Mouse (Mus musculus): ENCODE data around the gene Zfp36l2. TPM values are rescaled to one million over a fixed set of nuclear protein-coding genes. Genes with fewer than 3 reads are reported as not detected.

Zfp36l2 gene
- polyA plus RNA-seq, 1 experiment = 38.2 TPM

- no peaks in the 10 kb centered on the region for H3K27me3 ChIP-seq (ENCODE audit: control insufficient read depth, insufficient read depth, low read length, poor library complexity, severe bottlenecking)
- peaks cover 3% of the 10 kb centered on the region for H3K4me1 ChIP-seq (ENCODE audit: control insufficient read depth, insufficient read depth, low read length)
- TF ChIP-seq CTCF (IDR thresholded peaks at IDR 0.05; ENCODE audit: low read depth, low read length) (no peak), EP300 (IDR thresholded peaks at IDR 0.05; ENCODE audit: insufficient read depth, low read depth, low read length) (no peak), POLR2A (IDR thresholded peaks at IDR 0.05; ENCODE audit: insufficient read depth, low read length) (no peak)
- H3K4me3 ChIP-seq (ENCODE audit: low read depth, low read length) = no peak overlapping the region
- H3K9ac ChIP-seq (ENCODE audit: low read depth, poor library complexity, severe bottlenecking) = no peak overlapping the region
- no peak overlapping the region for H3K27ac ChIP-seq (ENCODE audit: insufficient read depth, low read length)
- H3K9me3 ChIP-seq (replicated peaks; ENCODE audit: control insufficient read depth, insufficient read depth, low read length, poor library complexity, severe bottlenecking) = no peaks in the 10 kb centered on the region
- no peaks in the 10 kb centered on the region for H3K36me3 ChIP-seq (ENCODE audit: control insufficient read depth, insufficient read depth, low read length, poor library complexity, severe bottlenecking)
Measured at GRCm38 (mm10) chr17:84163066-84163785, 24.5 kb downstream of the Zfp36l2 start.

GRCm38 (mm10) chr17:84162211-84162760 lies 25.5 kb downstream of the Zfp36l2 start:
- no peak overlapping the region for H3K9ac ChIP-seq (ENCODE audit: low read depth, poor library complexity, severe bottlenecking)
- H3K27ac ChIP-seq (ENCODE audit: insufficient read depth, low read length) = no peak overlapping the region
- no peaks in the 10 kb centered on the region for H3K36me3 ChIP-seq (ENCODE audit: control insufficient read depth, insufficient read depth, low read length, poor library complexity, severe bottlenecking)
- H3K4me3 ChIP-seq (ENCODE audit: low read depth, low read length) = no peak overlapping the region
- H3K9me3 ChIP-seq (replicated peaks; ENCODE audit: control insufficient read depth, insufficient read depth, low read length, poor library complexity, severe bottlenecking) = no peaks in the 10 kb centered on the region
- H3K4me1 ChIP-seq (ENCODE audit: control insufficient read depth, insufficient read depth, low read length) = peaks cover 3% of the 10 kb centered on the region
- no peaks in the 10 kb centered on the region for H3K27me3 ChIP-seq (ENCODE audit: control insufficient read depth, insufficient read depth, low read length, poor library complexity, severe bottlenecking)
- TF ChIP-seq EP300 (IDR thresholded peaks at IDR 0.05; ENCODE audit: insufficient read depth, low read depth, low read length) (no peak), CTCF (IDR thresholded peaks at IDR 0.05; ENCODE audit: low read depth, low read length) (no peak), POLR2A (IDR thresholded peaks at IDR 0.05; ENCODE audit: insufficient read depth, low read length) (no peak)

GRCm38 (mm10) chr17:84161231-84161854 lies 26.4 kb downstream of the Zfp36l2 start:
- H3K27me3 ChIP-seq (ENCODE audit: control insufficient read depth, insufficient read depth, low read length, poor library complexity, severe bottlenecking) = no peaks in the 10 kb centered on the region
- no peak overlapping the region for H3K27ac ChIP-seq (ENCODE audit: insufficient read depth, low read length)
- no peak overlapping the region for H3K9ac ChIP-seq (ENCODE audit: low read depth, poor library complexity, severe bottlenecking)
- no peaks in the 10 kb centered on the region for H3K9me3 ChIP-seq (replicated peaks; ENCODE audit: control insufficient read depth, insufficient read depth, low read length, poor library complexity, severe bottlenecking)
- no peaks in the 10 kb centered on the region for H3K36me3 ChIP-seq (ENCODE audit: control insufficient read depth, insufficient read depth, low read length, poor library complexity, severe bottlenecking)
- no peak for TF ChIP-seq EP300 (IDR thresholded peaks at IDR 0.05; ENCODE audit: insufficient read depth, low read depth, low read length)
- TF ChIP-seq CTCF (IDR thresholded peaks at IDR 0.05; ENCODE audit: low read depth, low read length) = no peak
- no peak for TF ChIP-seq POLR2A (IDR thresholded peaks at IDR 0.05; ENCODE audit: insufficient read depth, low read length)
- H3K4me1 ChIP-seq (ENCODE audit: control insufficient read depth, insufficient read depth, low read length) = peaks cover 3% of the 10 kb centered on the region
- no peak overlapping the region for H3K4me3 ChIP-seq (ENCODE audit: low read depth, low read length)

GRCm38 (mm10) chr17:84158891-84159290 lies 28.9 kb downstream of the Zfp36l2 start:
- TF ChIP-seq POLR2A (IDR thresholded peaks at IDR 0.05; ENCODE audit: insufficient read depth, low read length) (no peak), EP300 (IDR thresholded peaks at IDR 0.05; ENCODE audit: insufficient read depth, low read depth, low read length) (no peak), CTCF (IDR thresholded peaks at IDR 0.05; ENCODE audit: low read depth, low read length) (no peak)
- no peak overlapping the region for H3K9ac ChIP-seq (ENCODE audit: low read depth, poor library complexity, severe bottlenecking)
- H3K27ac ChIP-seq (ENCODE audit: insufficient read depth, low read length) = no peak overlapping the region
- no peak overlapping the region for H3K4me3 ChIP-seq (ENCODE audit: low read depth, low read length)
- H3K4me1 ChIP-seq (ENCODE audit: control insufficient read depth, insufficient read depth, low read length) = peaks cover 5% of the 10 kb centered on the region
- H3K27me3 ChIP-seq (ENCODE audit: control insufficient read depth, insufficient read depth, low read length, poor library complexity, severe bottlenecking) = no peaks in the 10 kb centered on the region
- no peaks in the 10 kb centered on the region for H3K36me3 ChIP-seq (ENCODE audit: control insufficient read depth, insufficient read depth, low read length, poor library complexity, severe bottlenecking)
- H3K9me3 ChIP-seq (replicated peaks; ENCODE audit: control insufficient read depth, insufficient read depth, low read length, poor library complexity, severe bottlenecking) = no peaks in the 10 kb centered on the region

GRCm38 (mm10) chr17:84158461-84158795 lies 29.3 kb downstream of the Zfp36l2 start:
- Histone ChIP-seq H3K27me3 (ENCODE audit: control insufficient read depth, insufficient read depth, low read length, poor library complexity, severe bottlenecking) (no peaks in the 10 kb centered on the region), H3K4me1 (ENCODE audit: control insufficient read depth, insufficient read depth, low read length) (peaks cover 5% of the 10 kb centered on the region), H3K4me3 (ENCODE audit: low read depth, low read length) (no peak overlapping the region), H3K27ac (ENCODE audit: insufficient read depth, low read length) (no peak overlapping the region), H3K9ac (ENCODE audit: low read depth, poor library complexity, severe bottlenecking) (no peak overlapping the region), H3K36me3 (ENCODE audit: control insufficient read depth, insufficient read depth, low read length, poor library complexity, severe bottlenecking) (no peaks in the 10 kb centered on the region), H3K9me3 (replicated peaks; ENCODE audit: control insufficient read depth, insufficient read depth, low read length, poor library complexity, severe bottlenecking) (no peaks in the 10 kb centered on the region)
- no peak for TF ChIP-seq EP300 (IDR thresholded peaks at IDR 0.05; ENCODE audit: insufficient read depth, low read depth, low read length)
- TF ChIP-seq CTCF (IDR thresholded peaks at IDR 0.05; ENCODE audit: low read depth, low read length) = no peak
- TF ChIP-seq POLR2A (IDR thresholded peaks at IDR 0.05; ENCODE audit: insufficient read depth, low read length) = no peak

Data from ES-Bruce4 (cell line).